Mouse (Mus musculus): Measurements from ENCODE around the gene AL732309.1.

- TF ChIP-seq CTCF (IDR thresholded peaks at IDR 0.05; ENCODE audit: extremely low read depth, insufficient read depth, low read length): no peak
- no peak for TF ChIP-seq POLR2A (IDR thresholded peaks at IDR 0.05; ENCODE audit: extremely low read depth, insufficient read depth, low read length)
Measured at GRCm38 (mm10) chr2:25291184-25292053, 44.8 kb upstream of the AL732309.1 start.

All from cortical plate, adult 2 months (tissue).